10 mouse cellular contexts compared by ENCODE assay signal in genomic region chr7:67443666-67444065, GRCm38 (mm10).
DNase-seq lines count a peak whose midpoint lies in the region; ATAC-seq and TF ChIP-seq lines count a peak whose summit lies in the region.
"Had no signal": no experiment of that assay in that cellular context is flagged by ENCODE, and none has a peak within 500 bp of the region (broad histone marks: within the 10 kb centered on the region; RNA-seq: fewer than 3 reads in every experiment).

No protein-coding gene starts in this region.

- H3K9ac ChIP-seq in kidney, embryonic 16.5 days (replicated peaks; ENCODE audit: low read length), result no peak overlapping the region
- no peak overlapping the region for H3K9ac ChIP-seq in forebrain, postnatal 0 days

- no peak for DNase-seq in kidney, adult 2 months
- no peak for DNase-seq in forebrain, postnatal 0 days
- DNase-seq in midbrain, embryonic 10.5 days (ENCODE audit: low spot score), result no peak
- DNase-seq in thymus, adult 2 months, result no peak
- DNase-seq in cerebellum, adult 9-11 months, result no peak
- no peak for DNase-seq in left cerebral cortex, postnatal 14 days (ENCODE audit: low spot score in 2 of 2)
- no peak for DNase-seq in ovary, adult 18-20 months (ENCODE audit: low spot score)
- DNase-seq: kidney, postnatal 10 days; liver had no signal

- no peak overlapping the region for H3K4me3 ChIP-seq in kidney, embryonic 16.5 days (ENCODE audit: low read length)
- H3K4me3 ChIP-seq in kidney, adult 2 months (ENCODE audit: insufficient read depth, low read depth, low read length), result no peak overlapping the region
- no peak overlapping the region for H3K4me3 ChIP-seq in forebrain, postnatal 0 days (ENCODE audit: low read depth, low read length)
- no peak overlapping the region for H3K4me3 ChIP-seq in midbrain, embryonic 10.5 days
- H3K4me3 ChIP-seq in thymus, adult 2 months (ENCODE audit: control insufficient read depth, insufficient read depth, low read length), result no peak overlapping the region

- peak; percentile 18 for ATAC-seq in kidney, embryonic 16.5 days (ENCODE audit: low FRiP score, low TSS enrichment)
- no peak for ATAC-seq in forebrain, postnatal 0 days

- no peaks in the 10 kb centered on the region for H3K27me3 ChIP-seq in kidney, embryonic 16.5 days (ENCODE audit: insufficient read depth, low read length)
- H3K27me3 ChIP-seq in kidney, adult 2 months (replicated peaks; ENCODE audit: control insufficient read depth, insufficient read depth, low read length), result no peaks in the 10 kb centered on the region
- H3K27me3 ChIP-seq in forebrain, postnatal 0 days (ENCODE audit: insufficient read depth, low read length), result no peaks in the 10 kb centered on the region
- H3K27me3 ChIP-seq in midbrain, embryonic 10.5 days (ENCODE audit: low read depth, poor library complexity, severe bottlenecking), result no peaks in the 10 kb centered on the region
- H3K27me3 ChIP-seq in thymus, adult 2 months (ENCODE audit: control insufficient read depth, insufficient read depth, low read length), result no peaks in the 10 kb centered on the region

- WGBS in kidney, embryonic 16.5 days, result 43% methylated on average over 3 of the region's 3 CpGs
- WGBS in kidney, adult 2 months, result 87% methylated on average over 3 of the region's 3 CpGs
- WGBS in forebrain, postnatal 0 days, result 59% methylated on average over 3 of the region's 3 CpGs
- WGBS in midbrain, embryonic 10.5 days, result 92% methylated on average over 3 of the region's 3 CpGs
- 26% methylated on average over 3 of the region's 3 CpGs for WGBS in thymus, adult 2 months

- no peak for TF ChIP-seq CTCF in kidney, adult 2 months (conservative IDR thresholded peaks at IDR 0.05; ENCODE audit: insufficient read depth, insufficient read length, low read depth, low read length)
- TF ChIP-seq CTCF in forebrain, postnatal 0 days (IDR thresholded peaks at IDR 0.05; ENCODE audit: low read depth), result no peak
- TF ChIP-seq CTCF in thymus, adult 2 months (IDR thresholded peaks at IDR 0.05; ENCODE audit: borderline replicate concordance, control insufficient read depth, extremely low read depth, insufficient read depth, low read length, poor library complexity), result no peak

- TF ChIP-seq POLR2A in kidney, adult 2 months (IDR thresholded peaks at IDR 0.05; ENCODE audit: low read depth, low read length), result no peak
- no peak for TF ChIP-seq POLR2A in thymus, adult 2 months (IDR thresholded peaks at IDR 0.05; ENCODE audit: control insufficient read depth, extremely low read depth, insufficient read depth, low read length, poor library complexity)

- no peaks in the 10 kb centered on the region for H3K9me3 ChIP-seq in kidney, embryonic 16.5 days (ENCODE audit: low read length)
- no peaks in the 10 kb centered on the region for H3K9me3 ChIP-seq in forebrain, postnatal 0 days (ENCODE audit: low read length)
- H3K9me3 ChIP-seq in midbrain, embryonic 10.5 days (replicated peaks), result no peaks in the 10 kb centered on the region

- H3K4me1 ChIP-seq in kidney, embryonic 16.5 days (ENCODE audit: insufficient read depth, low read length), result peaks cover 29% of the 10 kb centered on the region
- no peaks in the 10 kb centered on the region for H3K4me1 ChIP-seq in kidney, adult 2 months (ENCODE audit: control insufficient read depth, insufficient read depth, low read length)
- H3K4me1 ChIP-seq in forebrain, postnatal 0 days (ENCODE audit: insufficient read depth), result peaks cover 26% of the 10 kb centered on the region
- peaks cover 37% of the 10 kb centered on the region for H3K4me1 ChIP-seq in midbrain, embryonic 10.5 days
- peaks cover 50% of the 10 kb centered on the region for H3K4me1 ChIP-seq in thymus, adult 2 months (replicated peaks; ENCODE audit: control insufficient read depth, insufficient read depth, low read length)

- no peak overlapping the region for H3K4me2 ChIP-seq in kidney, embryonic 16.5 days (replicated peaks; ENCODE audit: low read depth, low read length)
- peak overlapping the region; percentile 29 for H3K4me2 ChIP-seq in forebrain, postnatal 0 days (ENCODE audit: low read depth)

- H3K36me3 ChIP-seq in kidney, embryonic 16.5 days (ENCODE audit: insufficient read depth, low read length), result no peaks in the 10 kb centered on the region
- H3K36me3 ChIP-seq in kidney, adult 2 months (ENCODE audit: control insufficient read depth, insufficient read depth, low read length), result no peaks in the 10 kb centered on the region
- no peaks in the 10 kb centered on the region for H3K36me3 ChIP-seq in forebrain, postnatal 0 days (ENCODE audit: insufficient read depth)
- no peaks in the 10 kb centered on the region for H3K36me3 ChIP-seq in midbrain, embryonic 10.5 days
- no peaks in the 10 kb centered on the region for H3K36me3 ChIP-seq in thymus, adult 2 months (ENCODE audit: control insufficient read depth, insufficient read depth, low read length)

- intact Hi-C loops in left cerebral cortex, postnatal 14 days (cut with DNase I), result loop anchor here (5.0 kb wide), 1 partner anchor 71 kb away; the partner anchor contains the start of gene Mef2a

- no peak overlapping the region for H3K27ac ChIP-seq in kidney, embryonic 16.5 days (ENCODE audit: low read length)
- H3K27ac ChIP-seq in kidney, adult 2 months (ENCODE audit: insufficient read depth, low read depth, low read length), result no peak overlapping the region
- peak overlapping the region; percentile 84 for H3K27ac ChIP-seq in forebrain, postnatal 0 days (ENCODE audit: low read depth, low read length)
- H3K27ac ChIP-seq in midbrain, embryonic 10.5 days (replicated peaks), result peak overlapping the region; percentile 71; the same call in 1 of the 2 replicates
- H3K27ac ChIP-seq in thymus, adult 2 months (ENCODE audit: control insufficient read depth, insufficient read depth, low read length), result peak overlapping the region; percentile 87

Comparison
In these comparisons a context has a peak if more than half of its experiments do, and no peak if none do; other contexts are left out.
1. H3K27ac ChIP-seq: peak in forebrain, postnatal 0 days (single experiment), midbrain, embryonic 10.5 days (single experiment) and thymus, adult 2 months (single experiment); none in kidney, embryonic 16.5 days (single experiment) and kidney, adult 2 months (single experiment).